Mouse (Mus musculus): Measurements from ENCODE around the gene Mnd1. TPM values are rescaled to one million over a fixed set of nuclear protein-coding genes. Genes with fewer than 3 reads are reported as not detected.

The Mnd1 gene
- polyA plus RNA-seq, 1 experiment = 0.51 TPM

DNA sequence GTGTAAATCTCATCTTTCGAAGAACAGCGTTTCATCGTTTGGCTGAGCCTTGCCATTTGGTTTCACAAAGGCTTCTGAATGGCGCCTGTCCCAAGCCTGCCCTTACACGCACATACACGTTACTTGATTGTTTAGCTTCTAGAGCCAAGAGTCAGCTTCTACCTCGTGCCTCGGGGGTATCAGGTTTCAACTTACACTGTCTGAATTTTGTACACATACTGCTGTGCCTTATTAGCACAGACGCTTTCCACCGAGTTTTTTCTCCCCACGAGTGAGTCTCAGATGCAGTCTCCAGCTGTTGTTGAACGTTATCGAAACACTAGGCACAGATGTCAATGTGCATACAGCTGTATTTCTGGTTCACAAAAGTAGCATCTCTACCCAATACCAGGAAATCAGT, 96.3 kb downstream of the Mnd1 start:
- no peak for DNase-seq
- H3K27ac ChIP-seq (ENCODE audit: control insufficient read depth, insufficient read depth, low read length) = no peak overlapping the region
- no peak overlapping the region for H3K4me3 ChIP-seq (ENCODE audit: control insufficient read depth, insufficient read depth, low read length)
- 87% methylated on average over 13 of the region's 13 CpGs for WGBS
- H3K36me3 ChIP-seq (ENCODE audit: control insufficient read depth, insufficient read depth, low read length) = no peaks in the 10 kb centered on the region
- peaks cover 5% of the 10 kb centered on the region for H3K4me1 ChIP-seq (replicated peaks; ENCODE audit: control insufficient read depth, insufficient read depth, low read length)
- H3K27me3 ChIP-seq (ENCODE audit: control insufficient read depth, insufficient read depth, low read length) = no peaks in the 10 kb centered on the region
- no peak for TF ChIP-seq CTCF (IDR thresholded peaks at IDR 0.05; ENCODE audit: borderline replicate concordance, control insufficient read depth, extremely low read depth, insufficient read depth, low read length, poor library complexity)
- no peak for TF ChIP-seq POLR2A (IDR thresholded peaks at IDR 0.05; ENCODE audit: control insufficient read depth, extremely low read depth, insufficient read depth, low read length, poor library complexity)

DNA sequence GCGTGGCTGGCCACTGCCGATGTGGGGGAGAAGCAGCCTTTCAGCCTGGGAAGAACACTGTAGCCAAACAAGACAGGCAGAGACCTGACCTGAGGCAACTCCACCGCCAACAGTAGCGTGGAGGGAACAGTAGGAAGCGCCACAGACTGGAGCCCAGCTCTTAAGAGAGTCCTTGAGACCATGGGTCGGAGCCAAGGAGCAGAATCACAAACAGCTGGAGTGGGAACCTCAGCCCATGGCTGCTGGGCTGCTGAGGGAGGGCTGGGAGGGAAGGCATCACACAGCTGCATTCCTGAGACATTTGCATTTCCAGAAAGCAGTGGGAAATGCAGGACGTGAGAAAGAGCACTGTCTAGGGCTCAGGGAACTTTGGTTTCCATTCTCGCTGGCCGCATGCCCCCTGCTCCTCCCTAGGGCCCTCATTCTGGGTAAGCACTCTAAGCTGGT, 106.8 kb downstream of the Mnd1 start:
- H3K4me1 ChIP-seq (replicated peaks; ENCODE audit: control insufficient read depth, insufficient read depth, low read length) = peaks cover 10% of the 10 kb centered on the region
- no peak for TF ChIP-seq CTCF (IDR thresholded peaks at IDR 0.05; ENCODE audit: borderline replicate concordance, control insufficient read depth, extremely low read depth, insufficient read depth, low read length, poor library complexity)
- no peak for TF ChIP-seq POLR2A (IDR thresholded peaks at IDR 0.05; ENCODE audit: control insufficient read depth, extremely low read depth, insufficient read depth, low read length, poor library complexity)
- H3K36me3 ChIP-seq (ENCODE audit: control insufficient read depth, insufficient read depth, low read length) = no peaks in the 10 kb centered on the region
- WGBS = 82% methylated on average over 9 of the region's 9 CpGs
- no peak for DNase-seq
- H3K4me3 ChIP-seq (ENCODE audit: control insufficient read depth, insufficient read depth, low read length) = no peak overlapping the region
- no peak overlapping the region for H3K27ac ChIP-seq (ENCODE audit: control insufficient read depth, insufficient read depth, low read length)
- H3K27me3 ChIP-seq (ENCODE audit: control insufficient read depth, insufficient read depth, low read length) = no peaks in the 10 kb centered on the region

DNA sequence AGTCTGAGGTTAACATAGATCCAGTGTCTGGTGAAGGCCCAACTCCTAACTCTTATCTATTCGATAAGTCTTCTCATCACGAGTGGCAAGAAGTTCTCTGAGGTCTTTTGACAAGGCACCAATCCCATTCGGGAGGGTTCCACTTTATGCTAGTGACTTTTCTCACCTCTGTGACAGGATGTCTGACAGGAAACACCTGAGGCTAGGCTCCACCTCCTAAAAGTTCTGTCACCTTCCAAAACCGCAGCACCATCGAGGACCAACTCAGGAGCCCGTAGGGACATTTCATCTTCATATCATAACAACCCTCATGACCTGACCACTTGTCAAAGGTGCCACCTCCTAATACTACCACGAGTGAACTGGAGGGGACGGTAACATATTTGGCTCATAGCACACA, 109.4 kb downstream of the Mnd1 start:
- H3K4me1 ChIP-seq (replicated peaks; ENCODE audit: control insufficient read depth, insufficient read depth, low read length) = peaks cover 12% of the 10 kb centered on the region
- no peaks in the 10 kb centered on the region for H3K27me3 ChIP-seq (ENCODE audit: control insufficient read depth, insufficient read depth, low read length)
- WGBS = 15% methylated on average over 8 of the region's 8 CpGs
- TF ChIP-seq POLR2A (IDR thresholded peaks at IDR 0.05; ENCODE audit: control insufficient read depth, extremely low read depth, insufficient read depth, low read length, poor library complexity) (no peak), CTCF (IDR thresholded peaks at IDR 0.05; ENCODE audit: borderline replicate concordance, control insufficient read depth, extremely low read depth, insufficient read depth, low read length, poor library complexity) (no peak)
- DNase-seq = peak; percentile 25
- H3K4me3 ChIP-seq (ENCODE audit: control insufficient read depth, insufficient read depth, low read length) = no peak overlapping the region
- no peak overlapping the region for H3K27ac ChIP-seq (ENCODE audit: control insufficient read depth, insufficient read depth, low read length)
- H3K36me3 ChIP-seq (ENCODE audit: control insufficient read depth, insufficient read depth, low read length) = no peaks in the 10 kb centered on the region

DNA sequence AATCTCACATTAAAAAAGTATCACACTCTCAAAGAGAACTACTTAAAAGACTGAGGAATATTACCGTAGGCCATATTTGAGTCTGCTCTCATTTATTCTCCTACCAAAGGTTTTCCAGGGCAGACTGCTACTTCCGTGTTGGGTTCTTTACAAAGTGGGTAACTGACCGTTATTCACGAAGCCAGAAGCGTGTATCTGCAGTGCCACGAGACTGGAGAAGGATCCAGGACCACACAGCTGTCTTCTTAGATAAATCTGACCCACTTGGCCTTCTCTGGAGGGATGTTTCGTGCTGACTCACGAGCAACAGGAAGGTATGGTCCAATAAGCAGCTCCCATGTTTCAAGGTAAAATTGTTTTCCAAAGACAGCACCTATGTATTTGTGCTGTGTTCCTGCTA, 113.8 kb downstream of the Mnd1 start:
- WGBS = 70% methylated on average over 8 of the region's 8 CpGs
- Histone ChIP-seq H3K36me3 (ENCODE audit: control insufficient read depth, insufficient read depth, low read length) (no peaks in the 10 kb centered on the region), H3K4me3 (ENCODE audit: control insufficient read depth, insufficient read depth, low read length) (no peak overlapping the region), H3K27ac (ENCODE audit: control insufficient read depth, insufficient read depth, low read length) (no peak overlapping the region), H3K27me3 (ENCODE audit: control insufficient read depth, insufficient read depth, low read length) (no peaks in the 10 kb centered on the region), H3K4me1 (replicated peaks; ENCODE audit: control insufficient read depth, insufficient read depth, low read length) (peaks cover 12% of the 10 kb centered on the region)
- TF ChIP-seq CTCF (IDR thresholded peaks at IDR 0.05; ENCODE audit: borderline replicate concordance, control insufficient read depth, extremely low read depth, insufficient read depth, low read length, poor library complexity) (no peak), POLR2A (IDR thresholded peaks at IDR 0.05; ENCODE audit: control insufficient read depth, extremely low read depth, insufficient read depth, low read length, poor library complexity) (no peak)
- DNase-seq = no peak

DNA sequence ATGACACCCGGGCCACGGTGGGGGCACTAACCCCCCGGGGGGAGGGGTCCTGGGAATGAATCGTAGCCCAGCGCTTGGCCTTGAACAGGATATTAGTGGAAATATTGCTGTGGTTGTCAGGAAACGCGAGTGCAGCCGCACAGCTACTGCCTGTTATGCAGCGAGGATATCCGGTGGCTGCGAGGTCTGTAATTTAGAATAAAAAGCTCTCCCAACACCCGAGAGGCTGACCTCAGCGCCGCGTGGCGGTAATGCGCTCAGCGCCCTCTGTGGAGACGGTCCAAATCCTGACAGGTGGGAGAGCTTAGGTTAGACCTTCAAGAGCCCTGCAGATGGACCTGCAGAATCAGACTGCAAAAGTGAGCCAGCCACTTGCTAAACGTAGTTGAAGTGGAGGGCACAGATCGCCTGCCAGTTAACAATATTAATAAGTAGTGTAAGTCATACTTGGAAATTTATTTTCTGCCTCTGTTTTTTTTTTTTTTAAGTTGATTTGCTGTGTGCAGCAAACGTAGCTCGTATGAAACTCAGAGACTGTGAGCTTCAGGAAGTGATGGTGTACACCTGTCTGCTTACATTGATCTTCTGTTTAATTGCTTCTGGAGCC, 115.0 kb downstream of the Mnd1 start:
- Histone ChIP-seq H3K4me3 (ENCODE audit: control insufficient read depth, insufficient read depth, low read length) (peak overlapping the region; percentile 64), H3K27me3 (ENCODE audit: control insufficient read depth, insufficient read depth, low read length) (no peaks in the 10 kb centered on the region), H3K4me1 (replicated peaks; ENCODE audit: control insufficient read depth, insufficient read depth, low read length) (peaks cover 16% of the 10 kb centered on the region), H3K36me3 (ENCODE audit: control insufficient read depth, insufficient read depth, low read length) (no peaks in the 10 kb centered on the region), H3K27ac (ENCODE audit: control insufficient read depth, insufficient read depth, low read length) (peak overlapping the region; percentile 88)
- WGBS = under 1% methylated on average over 23 of the region's 23 CpGs
- DNase-seq = no peak
- TF ChIP-seq CTCF (IDR thresholded peaks at IDR 0.05; ENCODE audit: borderline replicate concordance, control insufficient read depth, extremely low read depth, insufficient read depth, low read length, poor library complexity) = no peak
- no peak for TF ChIP-seq POLR2A (IDR thresholded peaks at IDR 0.05; ENCODE audit: control insufficient read depth, extremely low read depth, insufficient read depth, low read length, poor library complexity)

DNA sequence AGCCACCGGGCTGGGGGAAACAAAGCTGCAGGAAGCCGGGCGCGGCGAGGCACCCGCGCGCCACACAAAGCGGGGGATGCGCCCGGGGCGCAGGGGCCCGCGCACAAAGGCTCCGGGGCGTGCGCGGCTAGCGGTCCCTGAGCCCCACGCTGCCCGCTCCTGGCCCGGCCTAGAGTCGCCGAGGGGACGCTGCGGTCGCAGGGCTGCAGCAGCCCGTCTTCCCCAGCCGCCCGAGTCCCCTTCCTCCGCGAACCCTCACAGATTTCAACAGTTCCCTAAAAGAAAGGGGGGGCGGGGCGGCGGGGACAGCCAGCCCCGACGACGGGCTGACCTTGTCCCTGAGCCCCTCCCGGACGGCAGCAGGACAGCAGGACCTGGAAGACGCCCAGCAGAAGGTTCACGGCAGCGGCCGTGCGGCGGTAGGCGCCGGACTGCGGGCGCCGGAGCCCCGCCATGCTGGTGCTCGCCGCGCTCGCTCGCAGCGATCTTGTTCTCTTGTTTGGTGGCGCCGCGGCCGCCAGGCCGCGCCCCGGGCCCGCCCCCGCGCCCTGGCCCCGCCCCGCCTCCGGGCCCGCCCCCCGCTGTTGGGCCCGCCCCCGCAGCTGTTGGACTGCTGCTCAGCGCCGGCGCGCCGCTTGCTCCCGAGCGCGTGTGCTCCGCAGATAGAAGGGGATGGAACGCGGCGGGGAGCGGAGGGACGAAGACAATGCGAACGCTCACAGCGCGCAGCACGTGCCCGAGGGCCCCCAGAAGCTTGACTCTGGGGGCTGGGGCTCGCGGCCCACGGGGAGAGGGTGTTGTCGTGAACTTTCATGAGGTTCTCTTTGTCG, 115.7 kb downstream of the Mnd1 start, which contains the start of gene Tmem131l:
Gene Tmem131l, minus strand, starts transcription at position 530 of the 830 bp plus-strand sequence.
- peak; percentile 96 for TF ChIP-seq POLR2A (IDR thresholded peaks at IDR 0.05; ENCODE audit: control insufficient read depth, extremely low read depth, insufficient read depth, low read length, poor library complexity)
- TF ChIP-seq CTCF (IDR thresholded peaks at IDR 0.05; ENCODE audit: borderline replicate concordance, control insufficient read depth, extremely low read depth, insufficient read depth, low read length, poor library complexity) = 0 out of 2 replicates have a peak, but pooled peaks have one; percentile 11
- Histone ChIP-seq H3K4me3 (ENCODE audit: control insufficient read depth, insufficient read depth, low read length) (peak within 1 kb of the TSS; percentile 90), H3K27me3 (ENCODE audit: control insufficient read depth, insufficient read depth, low read length) (no peaks in the 10 kb centered on the region), H3K36me3 (ENCODE audit: control insufficient read depth, insufficient read depth, low read length) (no peaks in the 10 kb centered on the region), H3K4me1 (replicated peaks; ENCODE audit: control insufficient read depth, insufficient read depth, low read length) (peaks cover 21% of the 10 kb centered on the region), H3K27ac (ENCODE audit: control insufficient read depth, insufficient read depth, low read length) (peak within 1 kb of the TSS; percentile 88)
- peak; percentile 78 for DNase-seq
- WGBS = under 1% methylated on average over 100 of the region's 100 CpGs
